Mouse (Mus musculus) ES-E14 (cell line): ENCODE measurements around the gene Ilf2.

Experiments
- CHD2 ChIP-seq: IDR thresholded peaks from 2 replicates; pipeline ENCODE4 v1.6.1; 2014; ENCODE audit warnings: mild to moderate bottlenecking, low read depth, low read length, inconsistent platforms
- HCFC1 ChIP-seq: IDR thresholded peaks from 2 replicates; pipeline ENCODE4 v1.6.1; 2012; ENCODE audit warnings: low read length, inconsistent platforms, borderline replicate concordance; ENCODE audit not compliant: insufficient read depth

DNA sequence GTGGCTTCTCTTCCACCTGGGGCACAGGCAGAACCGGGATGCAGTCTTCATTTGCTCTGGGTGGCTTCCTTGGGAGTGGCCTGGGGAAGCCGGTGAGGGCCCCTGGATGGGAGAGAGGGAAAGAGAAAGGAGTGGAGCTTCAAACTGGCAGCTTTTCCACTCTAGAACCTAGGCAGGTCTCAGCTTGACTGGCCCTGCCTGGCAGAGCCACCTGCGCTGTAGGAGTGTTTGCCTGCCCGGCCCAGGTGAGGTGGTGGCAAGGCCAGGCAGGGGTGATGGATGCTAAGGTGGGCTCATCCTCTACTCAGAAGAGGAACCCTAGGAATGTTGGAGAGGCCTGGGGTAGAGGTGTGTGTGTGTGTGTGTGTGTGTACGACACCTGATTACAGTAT is 62.0 kb downstream of the Ilf2 start:
- no peak for TF ChIP-seq CHD2
- no peak for TF ChIP-seq HCFC1
